Mouse (Mus musculus): ENCODE results near the gene Olfr1141.

GRCm38 (mm10) chr2:87713079-87713478 is 40.7 kb downstream of the Olfr1141 start, which contains the start of gene Olfr1137:
- TF ChIP-seq POLR2A (IDR thresholded peaks at IDR 0.05; ENCODE audit: extremely low read depth, insufficient read depth, low read length) = no peak
- TF ChIP-seq CTCF (IDR thresholded peaks at IDR 0.05; ENCODE audit: low read depth, low read length) = no peak

Measured in liver, adult 2 months (tissue).